Mouse (Mus musculus) hindbrain, embryonic 13.5 days (tissue): ENCODE results near the gene Sprr2e. TPM values are rescaled to one million over a fixed set of nuclear protein-coding genes. Genes with fewer than 3 reads are reported as not detected.

Experiments
- ATAC-seq: fragments of 200-750 bp; cut with Nextera tagmentation; 2 replicates; pipeline ENCODE4 v1.8.0; 2017; ENCODE audit warnings: moderate TSS enrichment; ENCODE audit not compliant: low FRiP score
- H3K27ac ChIP-seq: fragments of 300-500 bp; sonication (generic); 2 replicates; pipeline ENCODE4 v1.5.1; 2015; ENCODE audit warnings: inconsistent platforms, mild to moderate bottlenecking, moderate library complexity
- H3K27me3 ChIP-seq: fragments of 300-500 bp; sonication (generic); 2 replicates; pipeline ENCODE4 v1.6.1; 2015; ENCODE audit warnings: mild to moderate bottlenecking, inconsistent platforms
- H3K36me3 ChIP-seq: fragments of 300-500 bp; sonication (generic); 2 replicates; pipeline ENCODE4 v1.6.1; 2015; ENCODE audit warnings: mild to moderate bottlenecking, inconsistent platforms
- H3K4me1 ChIP-seq: fragments of 300-500 bp; sonication (generic); replicated peaks from 2 replicates; pipeline ENCODE4 v1.6.1; 2015; ENCODE audit warnings: inconsistent platforms
- H3K4me2 ChIP-seq: fragments of 300-500 bp; sonication (generic); 2 replicates; pipeline ENCODE4 v1.6.1; 2015; ENCODE audit warnings: inconsistent platforms, mild to moderate bottlenecking, moderate library complexity
- H3K4me3 ChIP-seq: fragments of 300-500 bp; sonication (generic); 2 replicates; pipeline ENCODE4 v1.5.1; 2015; ENCODE audit warnings: mild to moderate bottlenecking, inconsistent platforms
- H3K9ac ChIP-seq: fragments of 300-500 bp; sonication (generic); 2 replicates; pipeline ENCODE4 v1.6.1; 2015; ENCODE audit warnings: mild to moderate bottlenecking, inconsistent platforms
- H3K9me3 ChIP-seq: fragments of 300-500 bp; sonication (generic); 2 replicates; pipeline ENCODE4 v1.6.1; 2016; ENCODE audit warnings: inconsistent platforms
- WGBS: fragments of 180-500 bp; shearing (Covaris S2); methylation state at CpG from one replicate; pipeline ENCODE4 v1.1.7; 2015; 5-methylcytosine and 5-hydroxymethylcytosine counted together
- polyA plus RNA-seq: library from polyadenylated mRNA; unstranded; fragments of >200 nt; fragmentation: Nextera tagmentation; extraction: Ambion mirVana; gene quantifications from 2 replicates; pipeline ENCODE4 v1.2.1, GENCODE M21; 2015

The Sprr2e gene
- not detected in 2 replicates for polyA plus RNA-seq

- H3K27me3 ChIP-seq, result no peaks in the 10 kb centered on the region
- no peak for ATAC-seq
- no peak within 1 kb of the TSS for H3K27ac ChIP-seq
- no peak within 1 kb of the TSS for H3K4me2 ChIP-seq
- H3K9me3 ChIP-seq, result no peaks in the 10 kb centered on the region
- H3K9ac ChIP-seq, result no peak within 1 kb of the TSS
- H3K4me1 ChIP-seq, result no peaks in the 10 kb centered on the region
- H3K36me3 ChIP-seq, result no peaks in the 10 kb centered on the region
- no peak within 1 kb of the TSS for H3K4me3 ChIP-seq
- 85% methylated on average over 2 of the region's 2 CpGs for WGBS
Measured at GRCm38 (mm10) chr3:92351843-92352242, at the start of gene Sprr2e. Gene Sprr2e, plus strand, starts transcription at chr3:92352143.

DNA sequence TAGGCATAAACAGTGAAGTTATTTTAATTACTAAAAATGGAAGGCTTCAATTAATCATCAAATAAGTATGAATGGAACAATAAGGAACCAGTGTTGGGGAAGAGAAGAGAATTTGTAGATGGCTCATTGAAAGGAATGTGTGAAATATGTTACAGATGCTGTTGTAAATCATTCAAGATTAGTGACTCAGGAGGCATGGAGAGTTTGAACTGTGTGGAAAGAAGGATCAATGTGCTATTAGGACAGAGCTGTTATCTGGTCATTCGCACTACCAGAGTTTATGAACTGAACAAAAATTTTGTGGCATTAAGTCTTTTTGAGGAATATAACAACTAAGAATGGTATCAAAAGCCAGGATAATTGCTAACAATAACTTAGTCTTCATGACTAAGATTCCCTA lies 44.5 kb upstream of the Sprr2e start:
- Histone ChIP-seq H3K36me3 (no peaks in the 10 kb centered on the region), H3K27ac (no peak overlapping the region)

GRCm38 (mm10) chr3:92316320-92316719 lies 35.6 kb upstream of the Sprr2e start, which contains the start of gene Sprr2b:
Gene Sprr2b, plus strand, starts transcription at chr3:92316620.
- Histone ChIP-seq H3K36me3 (no peaks in the 10 kb centered on the region), H3K9me3 (no peaks in the 10 kb centered on the region), H3K27ac (no peak within 1 kb of the TSS), H3K4me1 (no peaks in the 10 kb centered on the region), H3K9ac (no peak within 1 kb of the TSS), H3K4me3 (no peak within 1 kb of the TSS), H3K4me2 (no peak within 1 kb of the TSS), H3K27me3 (no peaks in the 10 kb centered on the region)
- ATAC-seq, result no peak
- WGBS, result 80% methylated on average over 2 of the region's 2 CpGs

More for the DNA sequence above, 44.5 kb upstream of the Sprr2e start:
- Histone ChIP-seq H3K9me3 (no peaks in the 10 kb centered on the region), H3K4me2 (no peak overlapping the region), H3K4me3 (no peak overlapping the region), H3K4me1 (no peaks in the 10 kb centered on the region), H3K27me3 (no peaks in the 10 kb centered on the region), H3K9ac (no peak overlapping the region)
- 91% methylated on average over 1 of the region's 1 CpGs for WGBS
- no peak for ATAC-seq

DNA sequence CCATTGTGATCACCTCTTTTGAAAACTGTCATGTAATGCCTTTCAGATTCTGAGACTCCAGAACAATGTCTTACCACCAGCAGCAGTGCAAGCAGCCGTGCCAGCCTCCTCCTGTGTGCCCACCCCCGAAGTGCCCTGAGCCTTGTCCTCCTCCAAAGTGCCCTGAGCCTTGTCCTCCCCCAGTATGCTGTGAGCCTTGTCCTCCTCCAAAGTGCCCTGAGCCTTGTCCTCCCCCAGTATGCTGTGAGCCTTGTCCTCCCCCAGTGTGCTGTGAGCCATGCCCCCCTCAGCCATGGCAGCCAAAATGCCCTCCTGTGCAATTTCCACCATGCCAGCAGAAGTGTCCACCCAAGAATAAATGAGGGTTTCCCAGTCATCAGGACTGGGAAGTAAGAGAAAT lies 34.6 kb upstream of the Sprr2e start:
- ATAC-seq, result no peak
- WGBS, result 74% methylated on average over 2 of the region's 2 CpGs

GRCm38 (mm10) chr3:92336278-92336677 lies 15.7 kb upstream of the Sprr2e start:
- H3K4me2 ChIP-seq, result no peak overlapping the region

More for the DNA sequence above, 34.6 kb upstream of the Sprr2e start:
- no peak overlapping the region for H3K4me3 ChIP-seq
- H3K4me1 ChIP-seq, result no peaks in the 10 kb centered on the region
- H3K4me2 ChIP-seq, result no peak overlapping the region
- H3K27me3 ChIP-seq, result no peaks in the 10 kb centered on the region
- no peaks in the 10 kb centered on the region for H3K36me3 ChIP-seq
- no peak overlapping the region for H3K27ac ChIP-seq
- no peak overlapping the region for H3K9ac ChIP-seq
- no peaks in the 10 kb centered on the region for H3K9me3 ChIP-seq

DNA sequence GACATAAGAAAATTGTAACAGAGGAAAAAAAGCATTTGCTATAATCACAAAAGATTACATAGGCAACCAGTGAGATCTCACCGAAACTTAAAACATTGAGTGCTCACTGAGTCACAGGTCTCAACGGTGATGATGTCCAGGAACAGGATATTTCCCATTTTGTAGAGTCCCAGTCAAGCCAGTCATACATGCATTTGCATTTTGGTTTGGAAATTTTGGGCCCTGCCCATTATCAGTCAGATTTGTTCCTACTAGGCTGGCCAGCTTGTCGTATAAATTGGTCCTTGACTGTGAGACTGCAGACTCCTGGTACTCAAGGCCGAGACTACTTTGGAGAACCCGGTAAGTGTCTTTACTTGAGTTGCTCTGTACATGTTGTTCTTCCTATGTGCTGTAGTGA lies 13.1 kb upstream of the Sprr2e start, which contains the start of gene Sprr2d:
Gene Sprr2d, plus strand, starts transcription at position 301 of the 400 bp plus-strand sequence.
- Histone ChIP-seq H3K36me3 (no peaks in the 10 kb centered on the region), H3K4me3 (no peak within 1 kb of the TSS), H3K4me2 (no peak within 1 kb of the TSS), H3K27ac (no peak within 1 kb of the TSS), H3K27me3 (no peaks in the 10 kb centered on the region), H3K9ac (no peak within 1 kb of the TSS), H3K9me3 (no peaks in the 10 kb centered on the region), H3K4me1 (no peaks in the 10 kb centered on the region)
- WGBS, result 88% methylated on average over 5 of the region's 5 CpGs
- no peak for ATAC-seq

More at GRCm38 (mm10) chr3:92336278-92336677, 15.7 kb upstream of the Sprr2e start:
- no peaks in the 10 kb centered on the region for H3K4me1 ChIP-seq
- no peaks in the 10 kb centered on the region for H3K9me3 ChIP-seq
- no peak for ATAC-seq
- 86% methylated on average over 1 of the region's 1 CpGs for WGBS
- H3K9ac ChIP-seq, result no peak overlapping the region
- no peaks in the 10 kb centered on the region for H3K27me3 ChIP-seq
- no peak overlapping the region for H3K27ac ChIP-seq
- no peak overlapping the region for H3K4me3 ChIP-seq
- H3K36me3 ChIP-seq, result no peaks in the 10 kb centered on the region

- Histone ChIP-seq H3K36me3 (no peaks in the 10 kb centered on the region), H3K4me3 (no peak overlapping the region), H3K4me2 (no peak overlapping the region), H3K4me1 (no peaks in the 10 kb centered on the region), H3K27me3 (no peaks in the 10 kb centered on the region), H3K9ac (no peak overlapping the region), H3K27ac (no peak overlapping the region), H3K9me3 (no peaks in the 10 kb centered on the region; the same call in 1 of the 2 replicates)
- ATAC-seq, result no peak
Measured at GRCm38 (mm10) chr3:92361619-92362018, 9.7 kb downstream of the Sprr2e start.

DNA sequence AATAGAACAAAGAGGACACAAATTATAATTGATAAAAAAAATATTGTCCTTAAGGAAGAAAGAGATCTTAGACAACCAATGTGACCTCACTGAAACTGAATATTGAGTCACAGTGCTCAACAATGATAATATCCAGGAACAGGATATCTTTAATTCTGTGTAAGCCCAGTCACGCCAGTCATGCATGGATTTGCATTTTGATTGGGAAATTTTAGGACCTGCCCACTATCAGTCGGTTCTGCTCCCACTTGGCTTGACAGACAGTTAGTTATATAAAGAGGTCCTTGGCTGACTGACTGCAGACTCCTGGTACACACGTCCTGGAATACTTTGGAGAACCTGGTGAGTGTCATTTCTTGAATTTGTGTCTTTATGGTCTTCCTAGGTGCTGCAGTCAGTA lies 12.9 kb downstream of the Sprr2e start, which contains the start of gene Sprr2f:
Gene Sprr2f, plus strand, starts transcription at position 301 of the 400 bp plus-strand sequence.
- Histone ChIP-seq H3K27ac (no peak within 1 kb of the TSS), H3K4me1 (no peaks in the 10 kb centered on the region), H3K4me3 (no peak within 1 kb of the TSS), H3K36me3 (no peaks in the 10 kb centered on the region), H3K4me2 (no peak within 1 kb of the TSS), H3K27me3 (no peaks in the 10 kb centered on the region), H3K9me3 (no peaks in the 10 kb centered on the region), H3K9ac (no peak within 1 kb of the TSS)
- 73% methylated on average over 3 of the region's 3 CpGs for WGBS
- ATAC-seq, result no peak

GRCm38 (mm10) chr3:92373613-92374012 lies 21.7 kb downstream of the Sprr2e start:
- H3K36me3 ChIP-seq, result no peaks in the 10 kb centered on the region
- no peak for ATAC-seq
- no peak overlapping the region for H3K4me3 ChIP-seq
- H3K9me3 ChIP-seq, result no peaks in the 10 kb centered on the region
- no peak overlapping the region for H3K27ac ChIP-seq
- H3K4me2 ChIP-seq, result no peak overlapping the region
- H3K9ac ChIP-seq, result no peak overlapping the region
- H3K27me3 ChIP-seq, result no peaks in the 10 kb centered on the region
- WGBS, result 80% methylated on average over 2 of the region's 2 CpGs
- no peaks in the 10 kb centered on the region for H3K4me1 ChIP-seq

GRCm38 (mm10) chr3:92385385-92385784 lies 33.4 kb downstream of the Sprr2e start, which contains the start of gene Sprr2h:
Gene Sprr2h, plus strand, starts transcription at chr3:92385685.
- 87% methylated on average over 1 of the region's 1 CpGs for WGBS

DNA sequence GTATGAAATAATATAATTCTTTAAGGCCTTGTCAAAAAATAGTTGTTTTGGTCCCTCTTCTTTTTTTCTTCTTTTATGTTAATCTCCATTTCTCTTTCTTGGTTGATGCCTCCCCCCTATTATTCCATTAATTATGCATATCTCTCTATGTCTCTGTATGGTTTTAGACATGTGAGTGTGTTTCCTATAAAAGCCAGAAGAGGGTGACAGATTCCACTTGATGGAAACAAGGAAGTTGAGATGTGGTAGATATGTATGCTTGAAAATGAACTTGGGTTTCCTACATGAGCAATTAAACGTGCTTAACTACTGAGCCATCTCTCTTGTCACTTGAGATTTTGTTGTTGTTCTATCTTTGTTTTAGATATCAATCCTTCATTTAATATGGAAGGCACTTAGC lies 42.4 kb downstream of the Sprr2e start:
- 64% methylated on average over 1 of the region's 1 CpGs for WGBS
- Histone ChIP-seq H3K36me3 (no peaks in the 10 kb centered on the region), H3K27ac (no peak overlapping the region), H3K27me3 (no peaks in the 10 kb centered on the region), H3K4me2 (no peak overlapping the region), H3K9me3 (no peaks in the 10 kb centered on the region), H3K4me3 (no peak overlapping the region), H3K4me1 (no peaks in the 10 kb centered on the region), H3K9ac (no peak overlapping the region)
- no peak for ATAC-seq

More at GRCm38 (mm10) chr3:92385385-92385784, 33.4 kb downstream of the Sprr2e start, which contains the start of gene Sprr2h:
- Histone ChIP-seq H3K9ac (no peak within 1 kb of the TSS), H3K4me1 (no peaks in the 10 kb centered on the region), H3K36me3 (no peaks in the 10 kb centered on the region), H3K4me2 (no peak within 1 kb of the TSS), H3K9me3 (no peaks in the 10 kb centered on the region), H3K4me3 (no peak within 1 kb of the TSS), H3K27ac (no peak within 1 kb of the TSS), H3K27me3 (no peaks in the 10 kb centered on the region)
- ATAC-seq, result no peak
